Mouse (Mus musculus) liver, embryonic 14.5 days (tissue): Measurements from ENCODE around the gene 1700012B09Rik.

Experiments
- CTCF ChIP-seq: IDR thresholded peaks from 2 replicates; pipeline ENCODE4 v1.5.1; 2016; ENCODE audit warnings: antibody characterized with exemption, low read depth, control low read depth
- EP300 ChIP-seq: IDR thresholded peaks from 2 replicates; pipeline ENCODE4 v1.6.1; 2016; ENCODE audit warnings: antibody characterized with exemption, low read depth

DNA sequence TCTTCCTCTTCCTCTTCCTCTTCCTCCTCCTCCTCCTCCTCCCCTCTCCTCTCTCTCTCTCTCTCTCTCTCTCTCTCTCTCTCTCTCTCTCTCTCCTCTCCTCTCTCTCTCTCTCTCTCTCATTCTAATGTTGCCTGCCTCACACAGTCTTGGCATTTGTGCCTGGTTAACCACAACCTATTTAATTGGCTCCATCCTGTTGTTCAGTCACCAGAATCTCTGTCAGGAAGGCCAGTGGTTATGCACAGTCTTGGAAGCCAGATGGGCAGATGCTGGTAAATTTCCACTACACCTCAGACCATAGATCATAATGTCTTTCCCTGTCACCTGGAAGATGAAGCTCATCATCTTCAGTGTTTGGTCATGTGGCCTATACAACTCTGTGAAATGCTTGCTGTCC is 11.6 kb downstream of the 1700012B09Rik start:
- no peak for TF ChIP-seq CTCF
- TF ChIP-seq EP300, result no peak
